Mouse (Mus musculus) kidney, adult 2 months (tissue): Measurements from ENCODE around the gene Hyou1.

Experiments used
- CTCF ChIP-seq: fragments of 200-500 bp; conservative IDR thresholded peaks from 2 replicates; pipeline ENCODE4 v1.5.1; 2011; ENCODE audit warnings: low read depth, mild to moderate bottlenecking, control low read depth, low read length, moderate library complexity, mixed read lengths; ENCODE audit not compliant: insufficient read depth, insufficient read length
- POLR2A ChIP-seq: fragments of 200-500 bp; IDR thresholded peaks from one replicate; pipeline ENCODE4 v1.6.1; 2011; ENCODE audit warnings: low read depth, low read length, control low read depth

DNA sequence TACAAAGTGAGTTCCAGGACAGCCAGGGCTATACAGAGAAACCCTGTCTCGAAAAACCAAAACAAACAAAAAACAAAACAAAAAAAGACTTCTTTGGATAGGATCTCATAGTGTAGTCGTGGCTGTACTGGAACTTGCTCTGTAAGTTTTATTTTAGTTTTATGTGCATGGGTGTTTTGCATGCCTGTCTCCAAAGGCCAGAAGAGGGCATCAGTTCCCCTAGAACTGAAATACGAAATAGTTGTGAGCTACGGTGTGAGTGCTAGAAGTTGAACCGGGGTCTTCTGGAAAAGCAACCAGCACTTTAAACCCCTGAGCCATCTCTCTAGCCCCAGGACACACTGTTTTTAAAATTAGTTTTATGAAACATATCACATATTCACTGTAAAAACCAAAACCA, 40.7 kb upstream of the Hyou1 start:
- TF ChIP-seq POLR2A (no peak), CTCF (0 out of 2 replicates have a peak, but pooled peaks have one; percentile 14)
